Mouse (Mus musculus) heart, postnatal 0 days (tissue): ENCODE data around the gene Reep1.

Source experiments
- CTCF ChIP-seq: IDR thresholded peaks from 2 replicates; pipeline ENCODE4 v1.5.1; 2016; ENCODE audit warnings: antibody characterized with exemption, control low read depth, low read depth
- EP300 ChIP-seq: IDR thresholded peaks from 2 replicates; pipeline ENCODE4 v1.6.1; 2016; ENCODE audit warnings: antibody characterized with exemption, low read depth

DNA sequence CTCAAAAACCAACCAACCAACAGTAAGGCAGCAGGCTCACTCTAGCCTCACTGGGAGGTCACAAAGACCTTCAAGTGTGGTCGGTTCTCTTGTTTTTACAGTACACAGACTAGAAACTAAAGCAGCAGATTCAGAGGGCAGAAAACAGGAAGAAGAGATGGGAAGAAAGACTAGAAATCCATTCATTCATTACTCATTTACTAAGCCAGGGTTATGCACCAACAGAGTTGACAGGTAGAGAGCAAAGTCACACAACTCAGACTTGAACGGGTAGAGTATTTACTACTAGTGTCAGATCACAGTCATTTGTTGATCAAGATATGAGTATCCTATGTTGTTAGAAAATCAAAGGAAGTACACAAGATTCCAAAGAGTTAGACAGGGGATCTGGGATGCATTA, 105.5 kb downstream of the Reep1 start:
- no peak for TF ChIP-seq CTCF
- no peak for TF ChIP-seq EP300
